Mouse (Mus musculus): ENCODE data around the gene Gxylt2.

GRCm38 (mm10) chr6:100716817-100717216 is 12.3 kb downstream of the Gxylt2 start:
- no peak for TF ChIP-seq CTCF (IDR thresholded peaks at IDR 0.05; ENCODE audit: control insufficient read depth, insufficient read depth, low read length)
- TF ChIP-seq POLR2A (IDR thresholded peaks at IDR 0.05; ENCODE audit: borderline replicate concordance, control insufficient read depth, low read depth, low read length), result no peak
